Mouse (Mus musculus) spleen, postnatal 4 days (tissue): ENCODE measurements around the gene Ube2g1.
"Not testable (repeated sequence)": the region's sequence is repeated elsewhere in the genome, so short reads cannot be mapped to it uniquely, and the experiment has no call there.

Experiments used
- DNase-seq, 2 experiments: peaks; one replicate each; pipeline ENCODE4 v3.0.0; 2022; ENCODE audit warnings: low spot score in 2 of 2

Ube2g1 gene

DNA sequence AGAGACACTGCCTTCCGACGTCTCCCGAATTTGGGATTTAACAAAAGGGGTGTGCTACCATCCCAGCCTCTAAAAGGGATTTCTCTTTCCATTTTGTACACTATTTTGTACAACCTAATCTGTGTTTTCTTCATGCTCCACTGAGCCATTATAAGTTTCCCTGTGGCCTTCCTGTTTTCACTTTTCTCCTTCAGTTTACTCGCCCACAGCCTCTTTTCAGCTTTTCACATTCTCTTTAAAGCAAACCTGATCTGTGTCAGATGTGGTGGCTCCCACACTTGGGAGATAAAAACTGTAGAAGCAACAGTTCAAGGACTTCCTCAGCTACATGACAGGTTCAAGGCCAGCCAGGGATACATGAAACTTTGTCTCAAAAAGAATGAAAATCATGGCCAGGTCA lies 85.3 kb downstream of the Ube2g1 start:
- no peak for DNase-seq

DNA sequence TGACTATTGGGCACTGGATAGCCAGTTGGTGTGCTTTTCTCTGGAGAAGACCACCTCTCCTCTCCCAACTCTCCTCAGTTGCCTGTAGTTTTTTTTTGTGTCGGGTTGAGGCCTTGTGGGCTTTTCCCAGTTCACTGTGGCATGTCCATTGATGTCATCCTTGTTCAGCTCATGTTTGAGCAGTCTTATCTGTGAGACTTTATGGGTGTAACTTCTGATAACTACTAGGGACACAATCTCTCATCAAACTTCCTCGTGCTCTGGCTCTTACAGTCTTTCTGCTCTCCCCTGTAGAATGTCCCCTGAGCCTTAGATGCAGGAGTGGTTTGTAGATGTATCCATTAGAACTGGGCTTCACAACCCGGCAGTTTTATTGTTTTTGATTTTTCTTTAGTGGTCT lies 87.9 kb downstream of the Ube2g1 start:
- DNase-seq = no peak

DNA sequence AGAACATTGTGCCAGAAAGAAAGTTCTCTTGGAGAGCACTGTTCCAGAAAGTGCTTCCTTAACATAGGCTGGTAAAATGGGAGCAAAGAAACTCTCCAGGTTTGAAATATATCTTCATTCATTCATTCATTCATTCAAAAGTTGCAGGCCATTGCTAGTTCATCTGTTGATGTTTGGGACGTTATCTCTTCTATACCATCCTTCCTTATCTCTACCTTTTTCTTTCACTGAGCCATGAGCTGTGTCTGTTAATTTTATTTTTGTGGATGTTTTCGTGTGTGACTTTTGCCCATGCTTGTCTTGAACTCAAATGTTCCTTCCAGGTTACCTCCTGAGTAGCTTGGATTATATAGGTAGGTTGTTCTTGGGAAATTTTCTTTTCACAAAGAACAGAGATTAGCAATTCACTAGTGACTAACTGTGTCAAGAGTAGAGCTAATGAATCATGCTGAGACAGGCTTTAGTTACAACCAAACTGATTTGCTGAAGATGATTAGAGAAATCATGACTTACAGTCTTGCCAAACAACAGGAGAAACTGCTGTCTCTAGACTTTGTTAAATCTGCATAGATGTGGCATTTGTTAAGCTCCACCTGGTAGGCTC lies 89.4 kb downstream of the Ube2g1 start:
- DNase-seq = no peak

GRCm38 (mm10) chr11:72697323-72697722 lies 90.2 kb downstream of the Ube2g1 start:
- DNase-seq = no peak

- DNase-seq = not testable (repeated sequence)
Observed at GRCm38 (mm10) chr11:72705111-72705510, 98.0 kb downstream of the Ube2g1 start.

DNA sequence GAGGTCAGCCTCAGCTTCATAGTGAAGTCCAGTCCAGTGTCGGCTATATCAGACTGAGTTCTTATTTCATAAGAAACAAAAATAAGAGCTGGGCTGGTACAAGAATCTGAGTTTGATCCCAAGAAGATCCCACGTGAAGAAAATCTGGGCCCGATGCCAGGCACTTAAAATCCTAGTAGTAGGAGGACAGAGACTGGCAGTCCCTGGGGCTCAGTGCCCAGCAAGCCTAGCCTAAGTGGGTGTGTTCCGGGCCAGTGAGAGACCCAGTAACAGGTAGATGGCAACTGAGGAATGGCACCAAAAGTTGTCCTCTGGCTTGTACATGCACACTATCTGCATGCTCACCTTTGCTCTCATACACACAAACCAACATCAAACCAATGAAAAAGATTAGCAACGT lies 105.6 kb downstream of the Ube2g1 start:
- no peak for DNase-seq

DNA sequence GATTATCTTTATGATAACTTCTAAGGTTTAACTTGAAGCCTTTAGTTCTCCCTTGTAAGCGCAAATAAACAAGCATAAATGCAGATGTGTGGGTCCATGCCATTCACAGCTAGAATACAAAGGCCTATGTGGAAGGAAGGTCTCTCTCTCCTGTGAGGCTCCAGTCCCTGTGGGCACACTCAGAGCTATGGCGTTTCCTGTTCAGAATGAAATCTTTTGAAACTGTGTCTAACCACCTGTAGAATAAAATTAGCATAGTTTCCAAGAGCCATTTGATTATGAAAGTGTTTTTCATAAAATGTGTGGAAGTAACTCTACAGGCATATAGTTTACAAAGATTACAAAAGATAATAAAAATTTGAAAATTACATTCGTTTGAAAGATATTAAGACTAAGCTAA lies 111.1 kb downstream of the Ube2g1 start:
- DNase-seq = no peak

DNA sequence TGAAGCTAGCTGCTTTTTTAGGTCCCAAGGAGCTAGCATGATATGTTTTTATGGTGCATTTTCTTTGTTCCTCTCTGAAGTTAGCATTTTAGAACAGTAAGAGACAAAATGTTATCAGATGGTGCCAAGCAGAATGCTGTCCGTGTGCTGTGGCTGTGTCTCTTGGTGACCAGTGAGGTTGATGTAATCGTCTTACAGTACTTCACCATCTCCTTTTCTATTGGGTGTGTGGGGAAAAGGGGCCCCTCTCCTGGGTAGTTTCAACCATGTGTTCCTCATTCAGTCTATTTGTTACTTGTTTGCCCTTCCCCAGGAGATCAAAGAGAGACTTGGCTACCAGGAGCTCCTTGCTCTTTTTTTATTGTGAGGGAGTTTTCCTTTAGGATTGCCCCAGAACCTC lies 116.1 kb downstream of the Ube2g1 start:
- DNase-seq = no peak

- DNase-seq = no peak
Observed at GRCm38 (mm10) chr11:72723871-72724270, 116.8 kb downstream of the Ube2g1 start.

GRCm38 (mm10) chr11:72726023-72726422 lies 118.9 kb downstream of the Ube2g1 start:
- no peak for DNase-seq

- DNase-seq = no peak
Observed at GRCm38 (mm10) chr11:72733736-72734135, 126.7 kb downstream of the Ube2g1 start.

DNA sequence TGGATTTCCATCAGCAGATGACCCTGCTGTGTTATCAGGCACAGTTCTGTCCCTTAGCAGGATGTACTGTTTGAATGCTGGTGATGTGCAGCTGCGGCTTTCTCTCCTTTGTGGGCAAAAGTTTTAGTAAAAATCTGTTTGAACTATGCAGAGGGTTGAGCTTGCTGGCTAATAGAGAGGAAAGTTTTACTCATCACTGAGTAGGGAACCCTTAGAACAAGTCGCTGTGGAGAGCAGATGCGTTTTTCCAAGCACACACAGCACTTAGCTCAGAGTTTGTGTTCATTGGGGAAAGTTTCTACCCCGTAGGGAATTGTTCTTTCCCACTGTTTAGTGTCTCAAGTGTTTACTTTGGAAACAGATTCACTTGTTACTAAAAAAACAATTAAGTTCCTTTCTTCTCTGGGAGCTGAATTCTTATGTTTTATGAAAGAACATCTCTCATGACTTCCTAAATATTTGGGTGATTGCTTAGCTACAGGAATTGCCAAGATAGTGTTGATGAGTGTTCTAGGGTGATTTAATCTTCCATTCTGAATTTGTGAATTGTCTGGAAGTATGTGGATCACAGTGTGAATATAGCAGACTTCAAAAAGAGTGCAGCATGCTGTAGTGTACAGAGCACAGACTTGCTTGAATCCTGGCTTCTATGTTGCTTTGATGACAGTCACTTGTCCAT lies 127.9 kb downstream of the Ube2g1 start:
- no peak for DNase-seq

GRCm38 (mm10) chr11:72735519-72735860 lies 128.4 kb downstream of the Ube2g1 start:
- no peak for DNase-seq
